Mouse (Mus musculus) thymus, adult 2 months (tissue): ENCODE measurements around the gene Hoxc10.

Experiments
- CTCF ChIP-seq: fragments of 200-500 bp; IDR thresholded peaks from 2 replicates; pipeline ENCODE4 v1.5.1; 2012; ENCODE audit warnings: mild to moderate bottlenecking, control low read depth, low read length, moderate library complexity, borderline replicate concordance; ENCODE audit not compliant: control insufficient read depth, poor library complexity, insufficient read depth; ENCODE audit errors: extremely low read depth
- POLR2A ChIP-seq: fragments of 200-500 bp; IDR thresholded peaks from 2 replicates; pipeline ENCODE4 v1.6.1; 2012; ENCODE audit warnings: mild to moderate bottlenecking, low read length, control low read depth, moderate library complexity; ENCODE audit not compliant: control insufficient read depth, poor library complexity, insufficient read depth; ENCODE audit errors: extremely low read depth

GRCm38 (mm10) chr15:102996548-102996947 is 30.0 kb downstream of the Hoxc10 start:
- no peak for TF ChIP-seq CTCF
- no peak for TF ChIP-seq POLR2A
